Mouse (Mus musculus): ENCODE data around the gene Syne2.

GRCm38 (mm10) chr12:75855051-75855453, 37.1 kb downstream of the Syne2 start:
- TF ChIP-seq CTCF (conservative IDR thresholded peaks at IDR 0.05; ENCODE audit: low read length): no peak
- no peak for TF ChIP-seq POU5F1 (IDR thresholded peaks at IDR 0.05; ENCODE audit: borderline replicate concordance, low read length)

Measured in E14TG2a.4 (cell line).